Mouse (Mus musculus): Measurements from ENCODE around the gene Cox8a. TPM values are rescaled to one million over a fixed set of nuclear protein-coding genes. Genes with fewer than 3 reads are reported as not detected.

The Cox8a gene
- polyA plus RNA-seq, 1 experiment from 2014 or later: 1,171 TPM

GRCm38 (mm10) chr19:7197445-7197844 lies 20.0 kb downstream of the Cox8a start:
- 0 out of 2 replicates have a peak, but pooled peaks have one; percentile 18 for ATAC-seq (ENCODE audit: low FRiP score, low TSS enrichment)
- peaks cover 15% of the 10 kb centered on the region; the same call in 1 of the 2 replicates for H3K4me1 ChIP-seq (ENCODE audit: control insufficient read depth, insufficient read depth, low read length)
- H3K36me3 ChIP-seq (ENCODE audit: control insufficient read depth, insufficient read depth, low read length): peaks cover 46% of the 10 kb centered on the region
- H3K9me3 ChIP-seq (ENCODE audit: control insufficient read depth, low read length): no peaks in the 10 kb centered on the region
- no peak overlapping the region for H3K9ac ChIP-seq (ENCODE audit: low read depth, low read length)
- H3K4me2 ChIP-seq (replicated peaks; ENCODE audit: low read depth, low read length): no peak overlapping the region
- H3K27ac ChIP-seq (ENCODE audit: low read depth, low read length): no peak overlapping the region
- 86% methylated on average over 9 of the region's 9 CpGs for WGBS
- H3K4me3 ChIP-seq (ENCODE audit: low read length): no peak overlapping the region
- no peaks in the 10 kb centered on the region for H3K27me3 ChIP-seq (ENCODE audit: control insufficient read depth, insufficient read depth, low read length)

DNA sequence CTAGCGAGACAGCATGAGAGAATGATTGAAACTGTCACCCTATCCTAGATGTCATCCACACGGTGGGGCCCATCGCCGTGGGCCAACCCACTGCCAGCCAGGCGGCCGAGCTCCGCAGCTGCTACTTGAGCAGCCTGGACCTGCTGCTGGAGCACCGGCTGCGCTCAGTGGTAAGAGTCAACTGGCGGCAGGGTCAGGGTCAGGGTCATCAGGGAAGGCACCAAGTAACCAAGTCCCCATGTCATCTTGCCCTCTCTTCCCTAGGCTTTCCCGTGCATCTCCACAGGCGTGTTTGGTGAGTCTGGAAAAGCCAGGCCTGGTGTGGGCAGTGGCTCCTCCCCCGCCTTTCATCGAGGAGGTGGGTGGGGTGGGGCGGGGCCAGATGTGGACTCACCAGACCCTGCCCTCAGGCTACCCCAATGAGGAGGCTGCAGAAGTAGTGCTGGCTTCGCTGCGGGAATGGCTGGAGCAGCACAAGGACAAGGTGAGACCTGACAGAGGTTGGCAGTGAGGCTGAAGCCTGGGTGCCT lies 20.6 kb downstream of the Cox8a start:
- H3K9ac ChIP-seq (ENCODE audit: low read depth, low read length): no peak overlapping the region
- WGBS: 13% methylated on average over 17 of the region's 17 CpGs
- peaks cover 15% of the 10 kb centered on the region; the same call in 1 of the 2 replicates for H3K4me1 ChIP-seq (ENCODE audit: control insufficient read depth, insufficient read depth, low read length)
- no peak overlapping the region for H3K4me3 ChIP-seq (ENCODE audit: low read length)
- H3K36me3 ChIP-seq (ENCODE audit: control insufficient read depth, insufficient read depth, low read length): peaks cover 43% of the 10 kb centered on the region
- H3K27me3 ChIP-seq (ENCODE audit: control insufficient read depth, insufficient read depth, low read length): no peaks in the 10 kb centered on the region
- H3K4me2 ChIP-seq (replicated peaks; ENCODE audit: low read depth, low read length): no peak overlapping the region
- no peak overlapping the region for H3K27ac ChIP-seq (ENCODE audit: low read depth, low read length)
- H3K9me3 ChIP-seq (ENCODE audit: control insufficient read depth, low read length): no peaks in the 10 kb centered on the region
- peak; percentile 59 for ATAC-seq (ENCODE audit: low FRiP score, low TSS enrichment)

- no peak overlapping the region for H3K27ac ChIP-seq (ENCODE audit: low read depth, low read length)
- H3K9ac ChIP-seq (ENCODE audit: low read depth, low read length): no peak overlapping the region
- H3K36me3 ChIP-seq (ENCODE audit: control insufficient read depth, insufficient read depth, low read length): peaks cover 37% of the 10 kb centered on the region
- H3K4me2 ChIP-seq (replicated peaks; ENCODE audit: low read depth, low read length): no peak overlapping the region
- peak; percentile 58 for ATAC-seq (ENCODE audit: low FRiP score, low TSS enrichment)
- WGBS: 13% methylated on average over 33 of the region's 33 CpGs
- H3K9me3 ChIP-seq (ENCODE audit: control insufficient read depth, low read length): no peaks in the 10 kb centered on the region
- no peaks in the 10 kb centered on the region for H3K27me3 ChIP-seq (ENCODE audit: control insufficient read depth, insufficient read depth, low read length)
- no peak overlapping the region for H3K4me3 ChIP-seq (ENCODE audit: low read length)
- H3K4me1 ChIP-seq (ENCODE audit: control insufficient read depth, insufficient read depth, low read length): peaks cover 17% of the 10 kb centered on the region; the same call in 1 of the 2 replicates
These were observed 21.3 kb downstream of the Cox8a start for GRCm38 (mm10) chr19:7195900-7196728.

GRCm38 (mm10) chr19:7192561-7192967 lies 24.9 kb downstream of the Cox8a start:
- no peak overlapping the region for H3K4me2 ChIP-seq (replicated peaks; ENCODE audit: low read depth, low read length)

DNA sequence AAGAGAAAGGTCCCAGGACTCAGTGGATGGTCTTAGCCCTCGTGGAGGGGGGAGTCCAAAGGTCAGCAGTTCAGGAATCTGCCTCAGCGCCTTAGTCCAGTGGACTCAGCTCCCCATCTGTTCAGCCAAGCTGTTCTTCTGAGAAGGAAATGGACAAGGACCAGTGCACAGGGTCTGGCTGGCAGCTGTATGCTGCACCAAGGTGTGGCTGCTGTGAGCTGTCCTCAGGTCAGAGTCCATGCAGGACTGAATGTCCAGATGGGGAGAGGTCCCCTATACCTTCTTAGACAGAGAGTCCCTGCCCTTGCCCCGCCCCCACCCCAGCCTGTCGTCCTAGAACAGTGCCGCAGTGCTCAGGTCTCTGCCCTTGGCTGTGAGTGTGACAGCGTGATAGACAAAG lies 25.8 kb downstream of the Cox8a start:
- Histone ChIP-seq H3K36me3 (ENCODE audit: control insufficient read depth, insufficient read depth, low read length) (no peaks in the 10 kb centered on the region), H3K4me2 (replicated peaks; ENCODE audit: low read depth, low read length) (no peak overlapping the region)
- ATAC-seq (ENCODE audit: low FRiP score, low TSS enrichment): peak; percentile 20; the same call in 1 of the 2 replicates

More at GRCm38 (mm10) chr19:7192561-7192967, 24.9 kb downstream of the Cox8a start:
- no peak for ATAC-seq (ENCODE audit: low FRiP score, low TSS enrichment)
- Histone ChIP-seq H3K27me3 (ENCODE audit: control insufficient read depth, insufficient read depth, low read length) (peaks cover 14% of the 10 kb centered on the region), H3K9ac (ENCODE audit: low read depth, low read length) (no peak overlapping the region), H3K27ac (ENCODE audit: low read depth, low read length) (no peak overlapping the region), H3K36me3 (ENCODE audit: control insufficient read depth, insufficient read depth, low read length) (peaks cover 4% of the 10 kb centered on the region), H3K4me1 (ENCODE audit: control insufficient read depth, insufficient read depth, low read length) (peaks cover 20% of the 10 kb centered on the region; the same call in 1 of the 2 replicates), H3K9me3 (ENCODE audit: control insufficient read depth, low read length) (no peaks in the 10 kb centered on the region), H3K4me3 (ENCODE audit: low read length) (no peak overlapping the region)
- WGBS: 52% methylated on average over 2 of the region's 2 CpGs

DNA sequence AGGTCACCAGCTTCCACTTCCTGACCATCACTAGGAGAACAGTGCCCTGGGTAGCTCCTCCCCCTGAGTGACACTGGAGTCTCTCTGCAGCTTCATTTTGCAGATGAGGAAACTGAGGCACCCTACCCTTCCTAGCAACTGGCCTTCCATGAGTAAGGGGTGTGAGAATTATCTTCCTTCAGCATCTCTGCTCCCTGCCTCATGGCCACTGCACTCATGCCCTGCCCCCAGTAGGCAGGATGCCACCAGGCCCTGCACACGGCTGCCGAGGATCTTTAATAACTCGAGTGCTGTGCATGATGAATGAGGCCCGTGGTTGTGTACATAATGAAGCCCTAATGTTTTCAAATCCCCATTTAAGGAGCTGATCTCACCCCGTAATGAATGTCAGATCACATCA lies 26.4 kb downstream of the Cox8a start:
- H3K36me3 ChIP-seq (ENCODE audit: control insufficient read depth, insufficient read depth, low read length): no peaks in the 10 kb centered on the region
- peaks cover 19% of the 10 kb centered on the region for H3K27me3 ChIP-seq (ENCODE audit: control insufficient read depth, insufficient read depth, low read length)
- no peak for ATAC-seq (ENCODE audit: low FRiP score, low TSS enrichment)
- H3K4me2 ChIP-seq (replicated peaks; ENCODE audit: low read depth, low read length): no peak overlapping the region
- no peaks in the 10 kb centered on the region for H3K9me3 ChIP-seq (ENCODE audit: control insufficient read depth, low read length)
- WGBS: 60% methylated on average over 5 of the region's 5 CpGs
- H3K9ac ChIP-seq (ENCODE audit: low read depth, low read length): no peak overlapping the region
- no peak overlapping the region for H3K27ac ChIP-seq (ENCODE audit: low read depth, low read length)
- peaks cover 27% of the 10 kb centered on the region for H3K4me1 ChIP-seq (ENCODE audit: control insufficient read depth, insufficient read depth, low read length)
- no peak overlapping the region for H3K4me3 ChIP-seq (ENCODE audit: low read length)

More for the DNA sequence above, 25.8 kb downstream of the Cox8a start:
- WGBS: 42% methylated on average over 6 of the region's 6 CpGs
- Histone ChIP-seq H3K27me3 (ENCODE audit: control insufficient read depth, insufficient read depth, low read length) (peaks cover 14% of the 10 kb centered on the region), H3K4me3 (ENCODE audit: low read length) (no peak overlapping the region), H3K9me3 (ENCODE audit: control insufficient read depth, low read length) (no peaks in the 10 kb centered on the region), H3K27ac (ENCODE audit: low read depth, low read length) (no peak overlapping the region), H3K4me1 (ENCODE audit: control insufficient read depth, insufficient read depth, low read length) (peaks cover 20% of the 10 kb centered on the region; the same call in 1 of the 2 replicates), H3K9ac (ENCODE audit: low read depth, low read length) (0 out of 2 replicates have a peak overlapping the region, but pooled peaks have one; percentile 8)

GRCm38 (mm10) chr19:7189026-7189425 lies 28.4 kb downstream of the Cox8a start:
- no peak overlapping the region for H3K9ac ChIP-seq (ENCODE audit: low read depth, low read length)
- ATAC-seq (ENCODE audit: low FRiP score, low TSS enrichment): no peak
- H3K9me3 ChIP-seq (ENCODE audit: control insufficient read depth, low read length): no peaks in the 10 kb centered on the region
- no peak overlapping the region for H3K27ac ChIP-seq (ENCODE audit: low read depth, low read length)
- H3K4me2 ChIP-seq (replicated peaks; ENCODE audit: low read depth, low read length): no peak overlapping the region
- H3K4me3 ChIP-seq (ENCODE audit: low read length): no peak overlapping the region
- peaks cover 32% of the 10 kb centered on the region for H3K4me1 ChIP-seq (ENCODE audit: control insufficient read depth, insufficient read depth, low read length)
- 69% methylated on average over 4 of the region's 4 CpGs for WGBS
- no peaks in the 10 kb centered on the region for H3K36me3 ChIP-seq (ENCODE audit: control insufficient read depth, insufficient read depth, low read length)
- peaks cover 22% of the 10 kb centered on the region for H3K27me3 ChIP-seq (ENCODE audit: control insufficient read depth, insufficient read depth, low read length)

- Histone ChIP-seq H3K9me3 (ENCODE audit: control insufficient read depth, low read length) (no peaks in the 10 kb centered on the region), H3K9ac (ENCODE audit: low read depth, low read length) (no peak overlapping the region), H3K27ac (ENCODE audit: low read depth, low read length) (no peak overlapping the region), H3K27me3 (ENCODE audit: control insufficient read depth, insufficient read depth, low read length) (peaks cover 39% of the 10 kb centered on the region), H3K4me2 (replicated peaks; ENCODE audit: low read depth, low read length) (no peak overlapping the region), H3K4me1 (ENCODE audit: control insufficient read depth, insufficient read depth, low read length) (peaks cover 35% of the 10 kb centered on the region), H3K36me3 (ENCODE audit: control insufficient read depth, insufficient read depth, low read length) (no peaks in the 10 kb centered on the region), H3K4me3 (ENCODE audit: low read length) (no peak overlapping the region)
- 66% methylated on average over 5 of the region's 5 CpGs for WGBS
- no peak for ATAC-seq (ENCODE audit: low FRiP score, low TSS enrichment)
These were observed 30.3 kb downstream of the Cox8a start for GRCm38 (mm10) chr19:7187157-7187556.

Measured in kidney, embryonic 14.5 days (tissue).